Mouse (Mus musculus): ENCODE results near the gene Ptpn1. TPM values are rescaled to one million over a fixed set of nuclear protein-coding genes. Genes with fewer than 3 reads are reported as not detected.

The Ptpn1 gene
- total RNA-seq, 2 experiments from 2014 or later: 37.7 to 38.1 TPM

GRCm38 (mm10) chr2:167921823-167922222, 10.0 kb upstream of the Ptpn1 start:
- no peak for DNase-seq

GRCm38 (mm10) chr2:167924011-167924410, 7.8 kb upstream of the Ptpn1 start:
- DNase-seq: no peak

GRCm38 (mm10) chr2:167924803-167925604, 6.9 kb upstream of the Ptpn1 start:
- peak; percentile 86 for DNase-seq

GRCm38 (mm10) chr2:167925841-167926800, 5.7 kb upstream of the Ptpn1 start:
- DNase-seq: no peak

GRCm38 (mm10) chr2:167928002-167928526, 3.8 kb upstream of the Ptpn1 start:
- DNase-seq: no peak

- no peak for DNase-seq
Measured at GRCm38 (mm10) chr2:167928972-167929371, 2.9 kb upstream of the Ptpn1 start.

GRCm38 (mm10) chr2:167930975-167931374, 882 bp upstream of the Ptpn1 start:
- DNase-seq: no peak

GRCm38 (mm10) chr2:167932727-167933231, 922 bp downstream of the Ptpn1 start:
- peak; percentile 30 for DNase-seq

GRCm38 (mm10) chr2:167933397-167933796, 1.5 kb downstream of the Ptpn1 start:
- no peak for DNase-seq

- DNase-seq: no peak
Measured at GRCm38 (mm10) chr2:167935956-167936355, 4.1 kb downstream of the Ptpn1 start.

GRCm38 (mm10) chr2:167938786-167939185, 6.9 kb downstream of the Ptpn1 start:
- DNase-seq: no peak

GRCm38 (mm10) chr2:167939204-167939603, 7.3 kb downstream of the Ptpn1 start:
- DNase-seq: no peak

GRCm38 (mm10) chr2:167939632-167940399, 8.0 kb downstream of the Ptpn1 start:
- no peak for DNase-seq

- no peak for DNase-seq
Measured at GRCm38 (mm10) chr2:167940636-167941035, 8.8 kb downstream of the Ptpn1 start.

- no peak for DNase-seq
Measured at GRCm38 (mm10) chr2:167941320-167941719, 9.5 kb downstream of the Ptpn1 start.

- DNase-seq: no peak
Measured at GRCm38 (mm10) chr2:167941745-167942176, 9.9 kb downstream of the Ptpn1 start.

GRCm38 (mm10) chr2:167942199-167942925, 10.5 kb downstream of the Ptpn1 start:
- DNase-seq: peak; percentile 85

- peak; percentile 44 for DNase-seq
Measured at GRCm38 (mm10) chr2:167942926-167943633, 11.2 kb downstream of the Ptpn1 start.

GRCm38 (mm10) chr2:167944193-167944592, 12.3 kb downstream of the Ptpn1 start:
- DNase-seq: no peak

GRCm38 (mm10) chr2:167945451-167945850, 13.6 kb downstream of the Ptpn1 start:
- DNase-seq: no peak

- no peak for DNase-seq
Measured at GRCm38 (mm10) chr2:167947251-167947650, 15.4 kb downstream of the Ptpn1 start.
